Mouse (Mus musculus) adrenal gland, adult (tissue): ENCODE data around the gene Gpha2.

Source experiments
- DNase-seq, 2 experiments: peaks; one replicate each; pipeline ENCODE4 v3.0.0; 2022 to 2023; ENCODE audit warnings: low spot score in 1 of 2; ENCODE audit not compliant: inconsistent age in 2 of 2

Gene Gpha2

DNA sequence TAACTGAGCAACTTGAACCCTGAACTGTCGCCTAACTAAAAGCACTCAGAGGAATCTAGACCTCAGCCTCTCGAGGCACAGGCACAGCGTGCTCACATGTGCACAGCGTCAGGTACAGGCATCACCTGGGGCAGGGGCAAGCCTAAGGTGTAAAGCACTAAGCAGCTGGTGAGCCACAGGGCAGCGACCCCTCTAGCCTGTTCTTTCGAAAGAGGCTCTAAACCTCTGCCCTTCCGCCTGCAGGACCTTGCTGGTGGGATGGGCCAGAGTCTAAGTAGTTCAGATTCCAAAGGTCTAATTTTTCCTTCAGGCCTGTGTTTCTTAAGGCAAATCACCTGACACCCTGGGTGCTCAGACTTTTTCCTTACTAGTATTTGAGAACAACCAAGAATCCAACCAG lies 45.9 kb downstream of the Gpha2 start:
- no peak for DNase-seq

GRCm38 (mm10) chr19:6272738-6273137 lies 46.6 kb downstream of the Gpha2 start:
- peak in 1 of 2 experiments; percentile 47 for DNase-seq

DNA sequence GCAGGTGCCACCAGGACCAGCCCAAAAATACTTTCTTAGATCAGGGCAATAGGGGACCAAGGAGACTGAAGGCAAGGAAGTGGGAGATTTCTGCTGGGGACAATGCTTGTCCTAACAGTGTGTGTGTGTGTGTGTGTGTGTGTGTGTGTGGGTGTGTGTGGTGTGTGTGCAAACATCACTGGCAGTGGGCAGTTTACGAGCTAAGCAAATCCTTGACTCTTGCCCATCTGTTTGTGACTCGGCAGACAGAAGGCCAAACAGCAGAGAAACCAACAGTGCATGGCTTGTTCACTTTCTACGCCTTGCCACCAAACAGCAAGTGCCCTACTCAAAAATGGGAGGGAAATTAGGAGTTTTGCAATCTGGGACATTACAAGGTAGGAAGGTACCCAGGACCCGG lies 47.4 kb downstream of the Gpha2 start:
- peak in 1 of 2 experiments; percentile 48 for DNase-seq

DNA sequence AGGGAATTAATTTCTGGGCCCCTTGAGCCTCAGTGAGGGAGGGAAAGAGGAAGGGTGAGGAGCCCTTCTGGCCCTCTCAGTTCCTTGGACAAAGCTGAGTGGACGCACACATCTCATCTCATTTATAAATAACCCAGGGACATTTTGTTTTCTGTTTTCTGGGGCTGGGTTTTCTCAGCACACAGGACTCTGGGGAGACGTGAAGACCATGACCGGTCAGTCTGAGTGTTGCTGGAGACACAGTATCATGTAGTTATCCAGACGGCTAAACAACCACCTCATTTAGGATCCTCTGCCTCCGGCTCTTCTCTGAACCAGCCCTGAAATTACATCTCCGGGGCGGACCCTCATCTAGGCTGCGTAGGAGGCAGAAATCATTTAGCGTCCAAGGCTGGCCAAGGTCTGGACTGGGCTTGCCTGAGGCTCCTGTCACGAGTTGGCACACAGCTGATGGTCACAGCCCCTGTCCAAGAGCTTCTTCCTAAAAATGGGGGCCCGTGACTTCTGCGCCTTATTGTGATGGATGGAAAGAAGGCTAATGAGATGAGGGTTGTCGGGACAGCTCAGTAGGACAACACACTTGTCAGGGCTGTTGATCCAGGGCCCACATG lies 47.9 kb downstream of the Gpha2 start:
- peak in 1 of 2 experiments; percentile 57 for DNase-seq

DNA sequence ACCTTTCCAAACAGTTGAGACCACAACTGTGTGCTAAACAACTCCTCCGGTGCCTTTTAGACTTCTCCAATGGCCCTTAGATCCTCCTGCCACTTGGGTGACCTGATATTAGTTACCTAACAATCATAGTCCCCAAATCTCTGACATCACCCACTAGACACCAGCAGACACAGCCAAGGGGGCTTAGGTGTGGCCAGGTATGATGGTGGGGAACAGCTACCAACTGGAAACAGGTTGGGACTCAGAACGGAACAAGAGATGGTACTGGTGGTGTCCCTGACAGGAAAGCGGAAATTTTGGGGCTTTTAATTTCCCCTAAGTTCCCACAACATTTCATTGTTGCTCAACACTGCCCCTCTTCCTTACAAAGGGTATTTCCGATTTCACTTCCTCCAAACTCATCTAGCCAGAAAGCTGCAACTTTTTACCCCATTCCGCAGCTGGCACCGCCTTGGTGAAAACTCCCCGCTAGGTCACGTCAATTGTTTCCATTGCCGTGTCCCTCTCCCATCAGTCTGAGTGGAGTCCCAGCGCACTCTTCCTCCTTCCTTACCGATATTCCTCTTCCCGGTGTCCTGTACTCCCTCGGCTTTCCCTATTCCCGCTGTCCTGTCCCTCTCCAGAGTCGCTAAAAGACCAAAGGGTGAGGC lies 49.7 kb downstream of the Gpha2 start:
- DNase-seq, result no peak

GRCm38 (mm10) chr19:6276426-6277421 lies 50.5 kb downstream of the Gpha2 start, which contains the start of gene Ehd1:
TSS of gene Ehd1 (plus strand) at chr19:6276725.
- DNase-seq, result peak; percentile 99
